Mouse (Mus musculus) forebrain, embryonic 16.5 days (tissue): ENCODE data around the gene Ccs. TPM values are rescaled to one million over a fixed set of nuclear protein-coding genes. Genes with fewer than 3 reads are reported as not detected.
A peak's percentile ranks its signal among the peaks of the same experiment; 100 is the strongest.
"Not testable (repeated sequence)": the region's sequence is repeated elsewhere in the genome, so short reads cannot be mapped to it uniquely, and the experiment has no call there.

Source experiments
- ATAC-seq: fragments of 200-750 bp; cut with Nextera tagmentation; 2 replicates; pipeline ENCODE4 v1.8.0; 2017; ENCODE audit warnings: mild to moderate bottlenecking, moderate library complexity
- H3K27ac ChIP-seq: fragments of 300-500 bp; sonication (generic); 2 replicates; pipeline ENCODE4 v1.5.1; 2014; ENCODE audit warnings: low read length, control low read depth
- H3K27me3 ChIP-seq: fragments of 300-500 bp; sonication (generic); replicated peaks from 2 replicates; pipeline ENCODE4 v1.6.1; 2014; ENCODE audit warnings: low read length; ENCODE audit not compliant: control insufficient read depth, insufficient read depth
- H3K36me3 ChIP-seq: fragments of 300-500 bp; sonication (generic); 2 replicates; pipeline ENCODE4 v1.6.1; 2014; ENCODE audit not compliant: control insufficient read depth, insufficient read depth
- H3K4me1 ChIP-seq: fragments of 300-500 bp; sonication (generic); replicated peaks from 2 replicates; pipeline ENCODE4 v1.6.1; 2014; ENCODE audit warnings: low read length; ENCODE audit not compliant: control insufficient read depth, insufficient read depth
- H3K4me2 ChIP-seq: fragments of 300-500 bp; sonication (generic); 2 replicates; pipeline ENCODE4 v1.6.1; 2014; ENCODE audit warnings: mild to moderate bottlenecking, low read length, control low read depth
- H3K4me3 ChIP-seq: fragments of 300-500 bp; sonication (generic); replicated peaks from 2 replicates; pipeline ENCODE4 v1.5.1; 2014; ENCODE audit warnings: mild to moderate bottlenecking, low read length, control low read depth
- H3K9ac ChIP-seq: fragments of 300-500 bp; sonication (generic); replicated peaks from 2 replicates; pipeline ENCODE4 v1.6.1; 2014; ENCODE audit warnings: low read depth, low read length, control low read depth
- H3K9me3 ChIP-seq: fragments of 300-500 bp; sonication (generic); 2 replicates; pipeline ENCODE4 v1.6.1; 2016; ENCODE audit warnings: low read length; ENCODE audit not compliant: control insufficient read depth
- WGBS: fragments of 180-500 bp; shearing (Covaris S2); extraction: QIAGEN DNeasy Blood & Tissue Kit; methylation state at CpG from one replicate; pipeline ENCODE4 v1.1.7; 2014; 5-methylcytosine and 5-hydroxymethylcytosine counted together
- polyA plus RNA-seq: library from polyadenylated mRNA; unstranded; fragments of >200 nt; fragmentation: Nextera tagmentation; extraction: Ambion mirVana; gene quantifications from 2 replicates; pipeline ENCODE4 v1.2.1, GENCODE M21; 2015

The Ccs gene
- polyA plus RNA-seq, 1 experiment from 2014 or later: 34.7 TPM

DNA sequence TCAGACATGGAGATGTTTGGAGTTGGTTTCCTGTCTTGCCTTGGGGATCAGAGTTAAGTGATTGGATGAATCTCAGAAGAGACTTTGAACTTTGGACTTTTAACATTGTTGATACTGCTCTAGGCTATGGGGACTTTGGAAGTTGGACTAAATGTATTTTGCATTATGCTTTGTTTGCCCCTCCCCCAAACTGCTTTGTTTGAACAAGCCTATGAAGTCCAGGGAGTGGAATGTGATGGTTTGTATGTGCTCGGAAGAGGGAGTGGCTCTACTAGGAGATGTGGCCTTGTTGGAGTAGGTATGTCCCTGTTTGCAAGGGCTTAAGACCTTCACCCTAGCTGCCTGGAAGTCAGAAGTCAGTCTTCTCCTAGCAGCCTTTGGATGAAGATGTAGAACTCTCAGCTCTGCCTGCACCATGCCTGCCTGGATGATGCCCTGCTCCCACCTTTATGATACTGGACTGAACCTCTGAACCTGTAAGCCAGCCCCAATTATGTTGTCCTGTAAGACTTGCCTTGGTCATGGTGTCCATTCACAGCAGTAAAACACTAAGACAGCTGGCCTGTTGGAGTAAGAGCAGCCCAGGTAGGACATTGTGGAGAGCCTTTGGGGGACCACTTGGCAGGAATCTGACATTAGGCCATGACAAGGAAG lies 21.8 kb downstream of the Ccs start:
- H3K4me2 ChIP-seq: no peak overlapping the region
- H3K27ac ChIP-seq: no peak overlapping the region
- no peaks in the 10 kb centered on the region for H3K36me3 ChIP-seq
- no peaks in the 10 kb centered on the region for H3K9me3 ChIP-seq
- WGBS: 72% methylated on average over 1 of the region's 1 CpGs
- no peak overlapping the region for H3K9ac ChIP-seq
- H3K4me1 ChIP-seq: no peaks in the 10 kb centered on the region
- no peak overlapping the region for H3K4me3 ChIP-seq
- ATAC-seq: no peak
- no peaks in the 10 kb centered on the region for H3K27me3 ChIP-seq

DNA sequence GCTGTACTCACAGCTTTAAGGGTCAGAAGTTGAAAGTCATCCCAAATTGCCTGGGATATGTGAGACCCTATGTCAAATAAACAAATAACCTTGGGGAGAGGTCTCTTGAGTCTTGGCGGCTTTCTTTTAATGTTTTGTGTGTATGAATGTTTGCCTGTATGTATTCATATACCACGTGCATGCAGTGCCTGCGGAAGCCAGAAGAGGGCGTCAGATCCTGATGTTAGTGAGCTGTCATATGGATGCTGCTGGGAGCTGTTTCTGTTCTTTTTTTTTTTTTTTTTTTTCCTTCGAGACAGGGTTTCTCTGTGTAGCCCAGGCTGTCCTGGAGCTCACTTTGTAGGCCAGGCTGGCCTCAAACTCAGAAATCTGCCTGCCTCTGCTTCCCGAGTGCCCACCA lies 26.1 kb downstream of the Ccs start:
- 84% methylated on average over 6 of the region's 6 CpGs for WGBS
- H3K27me3 ChIP-seq: no peaks in the 10 kb centered on the region
- H3K4me2 ChIP-seq: no peak overlapping the region
- H3K9ac ChIP-seq: no peak overlapping the region
- no peak overlapping the region for H3K27ac ChIP-seq
- no peaks in the 10 kb centered on the region for H3K36me3 ChIP-seq
- H3K4me1 ChIP-seq: peaks cover 21% of the 10 kb centered on the region
- H3K4me3 ChIP-seq: no peak overlapping the region
- H3K9me3 ChIP-seq: no peaks in the 10 kb centered on the region
- ATAC-seq: no peak

DNA sequence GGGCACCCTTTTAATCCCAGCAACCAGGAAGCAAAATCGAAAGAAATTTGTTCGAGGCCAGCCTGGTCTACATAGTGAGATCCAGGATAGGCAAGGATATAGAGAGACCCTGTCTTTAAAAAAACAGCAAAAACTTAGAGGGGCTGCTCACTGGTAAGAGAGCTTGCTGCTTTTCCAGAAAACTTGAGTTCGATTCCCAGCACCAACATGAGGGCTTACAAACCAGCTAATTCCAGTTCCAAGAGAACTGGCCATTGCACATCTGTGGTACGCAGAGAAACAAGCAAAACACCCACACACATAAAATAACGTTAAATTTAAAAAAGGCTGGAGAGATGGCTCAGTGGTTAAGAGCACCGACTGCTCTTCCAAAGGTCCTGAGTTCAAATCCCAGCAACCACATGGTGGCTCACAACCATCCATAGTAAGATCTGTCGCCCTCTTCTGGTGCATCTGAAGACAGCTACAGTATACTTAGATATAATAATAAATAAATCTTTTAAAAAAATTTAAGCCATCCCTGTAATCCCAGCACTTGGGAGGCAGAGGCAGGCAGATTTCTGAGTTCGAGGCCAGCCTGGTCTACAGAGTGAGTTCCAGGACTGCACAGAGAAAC lies 26.7 kb downstream of the Ccs start:
- not testable (repeated sequence) for H3K9ac ChIP-seq, H3K36me3 ChIP-seq, H3K27me3 ChIP-seq, ATAC-seq, H3K27ac ChIP-seq, H3K9me3 ChIP-seq
- Histone ChIP-seq H3K4me1 (peaks cover 26% of the 10 kb centered on the region), H3K4me2 (peak overlapping the region; percentile 53), H3K4me3 (peak overlapping the region; percentile 66)
- WGBS: 78% methylated on average over 8 of the region's 8 CpGs

DNA sequence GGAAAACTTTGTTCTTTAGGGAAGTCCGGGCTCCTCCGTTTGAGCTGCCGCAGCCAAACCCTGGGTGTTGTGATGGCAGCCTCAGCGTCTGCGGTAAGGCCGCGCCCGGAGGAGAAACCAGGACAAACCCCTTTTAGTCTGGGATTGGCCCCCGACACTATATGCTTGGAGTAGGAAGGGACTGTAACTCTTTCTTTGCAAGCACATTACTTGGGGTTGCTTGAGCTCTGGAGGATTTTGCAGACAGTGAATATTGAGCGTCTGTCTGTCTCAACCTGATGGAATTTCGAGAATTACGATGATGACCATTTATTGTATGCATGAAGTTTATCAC lies 27.3 kb downstream of the Ccs start:
- Histone ChIP-seq H3K4me1 (peaks cover 26% of the 10 kb centered on the region), H3K9me3 (no peaks in the 10 kb centered on the region), H3K27ac (peak overlapping the region; percentile 75), H3K4me2 (peak overlapping the region; percentile 53), H3K9ac (peak overlapping the region; percentile 71), H3K36me3 (no peaks in the 10 kb centered on the region), H3K4me3 (peak overlapping the region; percentile 66), H3K27me3 (no peaks in the 10 kb centered on the region)
- WGBS: 6% methylated on average over 12 of the region's 12 CpGs
- ATAC-seq: no peak; the same call in 1 of the 2 replicates

DNA sequence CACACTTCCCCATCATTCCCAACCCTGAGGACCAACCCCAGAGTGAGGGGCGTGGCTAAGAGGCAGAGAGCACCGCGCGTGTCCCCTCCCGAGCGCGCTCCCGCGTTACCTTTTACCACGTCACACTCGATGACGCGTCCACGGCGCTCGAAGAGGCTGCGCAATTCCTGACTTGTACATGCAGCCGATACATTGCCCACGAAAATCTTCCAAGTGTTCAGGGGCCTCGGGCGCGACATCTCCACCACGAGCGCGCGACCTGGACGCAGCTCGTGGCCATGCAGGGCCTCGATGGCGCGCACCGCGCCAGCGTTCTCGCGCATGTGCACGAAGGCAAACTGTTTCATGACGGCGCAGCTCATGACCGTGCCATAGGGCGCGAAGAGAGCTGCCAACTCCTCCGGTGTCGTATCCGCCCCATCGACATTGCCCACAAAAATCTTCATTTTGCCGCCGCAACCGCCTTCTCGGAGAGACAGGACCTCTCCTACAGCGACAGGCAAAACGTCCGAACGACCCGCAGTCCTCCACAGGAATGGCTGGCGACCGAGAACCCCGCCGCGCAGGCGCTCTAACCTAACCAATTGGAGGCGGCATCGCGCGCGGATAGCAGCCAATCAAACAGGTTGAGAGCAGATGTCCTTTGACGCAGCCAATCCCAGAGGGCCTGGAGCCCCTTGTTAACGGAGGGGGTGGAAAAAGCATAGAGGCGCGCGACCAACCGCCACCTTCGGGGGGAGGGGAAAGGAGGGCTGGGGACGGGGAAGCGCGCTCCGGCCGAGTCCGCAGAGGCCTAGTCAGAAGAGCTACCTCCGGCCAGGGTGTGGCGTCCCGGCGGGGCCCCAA lies 27.8 kb downstream of the Ccs start, which contains the start of the genes Gm21992 and Rbm14:
Gene Gm21992 (minus strand): TSS at position 550 of the 846 bp plus-strand sequence.
Gene Rbm14 (minus strand): TSS at position 572 of the 846 bp plus-strand sequence.
- Histone ChIP-seq H3K4me2 (peak within 1 kb of the TSS; percentile 97), H3K9me3 (no peaks in the 10 kb centered on the region), H3K27me3 (no peaks in the 10 kb centered on the region), H3K27ac (peak within 1 kb of the TSS; percentile 88), H3K4me1 (peaks cover 26% of the 10 kb centered on the region), H3K4me3 (peak within 1 kb of the TSS; percentile 66), H3K36me3 (no peaks in the 10 kb centered on the region), H3K9ac (peak within 1 kb of the TSS; percentile 71)
- WGBS: under 1% methylated on average over 83 of the region's 83 CpGs
- ATAC-seq: peak; percentile 98

DNA sequence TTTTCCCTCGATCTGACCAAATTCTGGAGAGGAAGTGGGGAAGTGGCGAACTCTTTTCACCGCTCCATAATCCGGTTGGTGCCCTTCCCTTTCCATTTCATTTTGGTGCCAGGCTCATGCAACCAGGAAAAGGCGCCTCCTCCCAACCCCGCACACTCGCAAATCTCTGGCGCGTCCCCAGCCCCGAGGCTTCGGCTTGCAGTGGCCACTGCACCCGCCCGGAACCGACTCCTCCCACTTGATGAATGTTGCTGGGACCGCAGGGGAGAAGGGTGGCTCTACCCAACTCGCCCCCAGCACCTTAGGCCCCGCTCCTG lies 28.4 kb downstream of the Ccs start:
- ATAC-seq: no peak
- WGBS: under 1% methylated on average over 17 of the region's 17 CpGs
- Histone ChIP-seq H3K27ac (peak overlapping the region; percentile 88), H3K9ac (peak overlapping the region; percentile 59), H3K4me3 (peak overlapping the region; percentile 66), H3K4me2 (peak overlapping the region; percentile 97), H3K4me1 (peaks cover 26% of the 10 kb centered on the region), H3K36me3 (no peaks in the 10 kb centered on the region), H3K27me3 (no peaks in the 10 kb centered on the region), H3K9me3 (no peaks in the 10 kb centered on the region)

DNA sequence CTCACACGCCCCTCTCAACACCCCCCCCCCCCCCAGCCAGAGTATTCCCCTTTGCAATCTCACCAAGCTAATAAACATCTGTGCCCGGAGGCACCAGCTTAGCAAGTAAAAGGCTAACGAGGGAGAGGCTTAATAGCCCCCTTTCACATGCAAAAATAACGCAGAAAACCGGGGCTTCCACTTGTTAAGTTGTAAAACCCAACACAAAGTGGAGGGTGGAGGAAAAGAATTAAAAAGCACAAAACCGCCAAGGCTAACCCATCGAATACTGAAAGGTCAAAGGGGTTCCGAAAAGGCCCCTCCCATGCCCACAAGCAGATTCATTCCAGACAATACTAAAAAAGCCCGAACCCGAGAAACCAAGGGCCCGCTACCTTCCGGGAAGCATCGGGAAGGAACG lies 28.8 kb downstream of the Ccs start:
- H3K27me3 ChIP-seq: no peaks in the 10 kb centered on the region
- H3K9me3 ChIP-seq: no peaks in the 10 kb centered on the region
- peak overlapping the region; percentile 59 for H3K9ac ChIP-seq
- H3K4me1 ChIP-seq: peaks cover 26% of the 10 kb centered on the region
- H3K27ac ChIP-seq: peak overlapping the region; percentile 88; the same call in 1 of the 2 replicates
- no peak for ATAC-seq
- 0% methylated on average over 14 of the region's 14 CpGs for WGBS
- no peaks in the 10 kb centered on the region for H3K36me3 ChIP-seq
- H3K4me3 ChIP-seq: peak overlapping the region; percentile 66
- H3K4me2 ChIP-seq: peak overlapping the region; percentile 97

DNA sequence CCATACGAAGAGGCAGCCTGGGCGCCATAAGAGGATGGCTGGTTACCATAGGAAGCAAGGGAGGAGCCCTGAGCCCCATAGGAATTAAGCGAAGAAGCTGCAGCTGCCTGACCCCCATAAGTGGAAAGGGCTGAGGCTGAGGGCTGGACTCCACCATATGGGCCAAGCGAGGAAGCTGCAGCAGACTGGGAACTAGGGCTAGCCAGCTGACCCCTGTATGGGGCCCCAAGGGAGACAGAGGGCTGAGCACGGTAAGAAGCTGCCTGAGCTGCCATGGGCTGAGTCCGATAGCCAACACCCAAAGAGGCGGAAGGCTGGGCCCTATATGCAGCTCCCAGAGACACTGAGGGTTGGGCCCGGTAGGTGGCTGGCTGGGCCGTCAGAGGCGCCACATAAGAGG lies 35.8 kb downstream of the Ccs start:
- Histone ChIP-seq H3K4me1 (peaks cover 8% of the 10 kb centered on the region; the same call in 1 of the 2 replicates), H3K4me3 (no peak overlapping the region), H3K27ac (no peak overlapping the region), H3K9me3 (no peaks in the 10 kb centered on the region), H3K27me3 (no peaks in the 10 kb centered on the region), H3K36me3 (peaks cover 24% of the 10 kb centered on the region), H3K4me2 (no peak overlapping the region), H3K9ac (no peak overlapping the region)
- no peak for ATAC-seq
- WGBS: 83% methylated on average over 10 of the region's 10 CpGs

DNA sequence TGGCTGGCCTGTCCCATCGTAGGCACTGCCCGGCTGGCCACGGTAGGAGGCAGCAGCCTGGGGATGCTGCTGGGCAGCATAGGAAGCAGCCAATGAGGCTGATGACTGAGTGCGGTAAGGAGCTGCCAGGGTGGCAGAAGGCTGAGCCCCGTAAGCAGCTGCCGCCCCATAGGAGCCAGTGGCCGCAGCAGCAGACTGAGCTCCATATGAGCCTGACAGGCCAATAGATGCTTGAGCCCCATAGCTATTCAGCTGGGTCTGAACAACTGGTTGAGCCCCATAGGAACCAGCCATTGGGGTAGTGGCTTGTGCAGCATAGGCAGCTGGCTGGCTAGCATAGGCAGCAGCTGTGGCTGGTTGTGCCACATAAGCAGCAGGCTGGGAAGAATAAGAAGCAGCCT lies 36.4 kb downstream of the Ccs start:
- ATAC-seq: no peak
- H3K36me3 ChIP-seq: peaks cover 25% of the 10 kb centered on the region

More for the DNA sequence above, 36.4 kb downstream of the Ccs start:
- peaks cover 2% of the 10 kb centered on the region; the same call in 1 of the 2 replicates for H3K4me1 ChIP-seq
- H3K4me2 ChIP-seq: no peak overlapping the region
- H3K27me3 ChIP-seq: no peaks in the 10 kb centered on the region
- H3K27ac ChIP-seq: no peak overlapping the region
- no peaks in the 10 kb centered on the region for H3K9me3 ChIP-seq
- H3K9ac ChIP-seq: no peak overlapping the region
- no peak overlapping the region for H3K4me3 ChIP-seq
- WGBS: 95% methylated on average over 7 of the region's 7 CpGs
